Mouse (Mus musculus): ENCODE data around the gene Mphosph6.
A peak's percentile ranks its signal among the peaks of the same experiment; 100 is the strongest.

Mphosph6 gene

DNA sequence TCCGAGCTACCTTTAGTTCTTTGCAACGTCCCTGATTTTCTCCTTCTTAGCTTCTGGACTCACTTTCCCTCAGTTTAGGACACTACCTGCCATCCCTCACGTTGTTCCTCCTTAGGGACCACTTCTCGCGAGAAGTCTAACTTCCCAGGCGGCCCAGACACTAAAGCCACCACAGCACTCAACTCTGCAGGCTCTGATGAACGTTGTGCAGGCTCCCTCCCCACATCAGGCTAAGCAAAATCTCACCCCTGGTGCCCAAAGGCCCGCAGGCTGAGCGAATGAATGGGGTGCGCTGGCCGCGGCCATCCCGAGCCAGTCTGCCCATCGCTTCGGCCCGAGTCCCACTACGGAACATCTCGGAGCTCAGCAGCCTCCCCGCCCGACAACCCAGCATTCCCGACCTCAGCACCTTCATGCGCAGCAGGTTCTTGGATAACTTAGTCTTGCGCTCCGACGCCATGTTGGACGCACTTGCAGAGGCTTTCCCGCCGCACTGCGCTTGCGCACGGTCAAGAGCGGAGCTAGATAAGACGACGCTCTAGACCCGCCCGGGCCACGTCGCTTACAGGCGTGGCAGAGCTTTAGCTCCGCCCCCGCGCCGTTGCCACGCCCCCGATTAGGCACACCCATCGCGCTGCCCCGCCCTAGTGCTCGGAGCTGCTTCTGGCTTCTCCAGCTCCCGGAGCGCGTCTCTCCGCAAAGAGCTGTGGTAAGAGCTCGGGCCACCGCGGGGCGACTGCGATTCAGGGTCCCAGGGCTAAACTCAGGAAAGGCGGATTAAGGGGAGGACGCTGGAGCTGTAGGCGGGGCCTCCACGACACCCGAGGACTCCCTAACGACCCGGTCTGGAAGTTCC is at the start of gene Mphosph6:
TSS of gene Mphosph6 (minus strand) at position 501 of the 856 bp plus-strand sequence.
- DNase-seq (ENCODE audit: low read depth, low spot score) = peak; percentile 97

DNA sequence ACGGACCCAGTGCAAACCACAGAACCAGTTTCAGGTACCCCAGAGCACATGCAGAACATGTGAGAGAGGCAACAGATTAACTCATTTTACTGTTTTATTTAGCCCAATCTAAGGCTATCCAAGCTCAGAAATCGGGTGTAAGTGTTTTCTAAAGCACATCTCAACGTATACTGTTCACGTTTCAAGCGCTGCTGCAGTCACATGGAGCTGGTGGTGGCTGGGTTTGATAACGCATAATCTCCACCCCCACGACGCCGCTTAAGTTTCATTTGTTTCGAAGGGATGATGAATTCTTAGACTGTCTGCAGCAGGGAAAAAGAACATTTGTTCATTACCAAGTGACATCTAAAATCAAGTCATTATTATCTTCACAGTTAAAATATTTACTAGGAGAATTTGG is 48.7 kb upstream of the Mphosph6 start:
- DNase-seq (ENCODE audit: low read depth, low spot score) = no peak

DNA sequence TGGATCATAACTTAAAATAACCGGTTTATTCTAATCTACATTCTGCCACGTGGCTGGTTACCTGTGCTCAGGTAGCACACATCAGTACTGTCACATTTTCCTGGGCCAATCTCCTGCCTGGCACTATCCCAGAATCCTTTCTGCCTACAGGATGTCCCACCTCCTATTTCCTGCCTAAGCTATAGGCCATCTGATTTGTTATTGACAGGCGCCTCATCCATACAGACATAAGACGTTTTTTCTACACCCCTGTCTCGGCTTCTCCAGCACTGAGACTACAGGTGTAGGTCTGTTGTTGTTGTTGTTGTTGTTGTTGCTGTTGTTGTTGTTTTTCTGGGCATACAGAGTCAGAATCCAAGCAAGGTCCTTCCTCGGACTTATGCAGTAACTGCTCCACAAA is 46.1 kb upstream of the Mphosph6 start:
- DNase-seq (ENCODE audit: low read depth, low spot score) = no peak

DNA sequence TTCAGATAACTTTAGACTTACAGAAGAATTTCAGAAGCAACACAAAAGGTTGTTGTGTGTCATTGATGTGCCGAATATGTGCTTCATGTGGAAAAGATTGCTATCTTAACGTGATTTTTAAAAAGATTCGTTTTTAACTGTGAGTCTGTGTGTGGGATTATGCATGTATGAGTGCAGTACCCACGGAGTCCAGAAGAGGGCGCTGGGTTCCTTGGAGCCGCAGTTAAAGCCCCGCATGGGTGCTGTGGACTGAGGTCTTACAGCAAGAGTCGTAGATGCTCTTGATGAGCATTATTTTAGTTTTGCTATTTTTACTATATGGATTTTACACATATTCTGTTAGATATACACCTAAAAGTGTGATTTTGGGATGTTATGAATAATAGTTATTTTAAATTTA is 42.0 kb upstream of the Mphosph6 start:
- no peak for DNase-seq (ENCODE audit: low read depth, low spot score)

DNA sequence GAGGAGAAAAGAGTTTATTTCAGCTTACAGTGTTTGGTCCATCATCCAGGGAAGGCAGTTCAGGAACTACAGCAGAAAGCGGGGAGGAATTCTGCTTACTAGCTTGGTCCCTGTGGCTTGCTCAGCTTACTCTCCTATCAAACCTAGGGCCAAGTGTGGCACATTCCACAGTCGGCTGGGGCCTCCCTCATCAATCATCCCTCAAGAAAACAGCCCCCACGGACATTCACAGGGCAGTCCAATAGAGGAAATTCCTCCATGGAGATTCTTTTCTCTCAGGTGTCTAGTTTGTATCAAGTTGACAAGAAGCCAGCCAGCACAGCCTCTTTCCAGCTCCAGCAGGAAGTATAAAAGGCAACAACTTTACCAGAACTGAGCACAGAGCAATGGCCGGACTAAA is 11.8 kb upstream of the Mphosph6 start:
- no peak for DNase-seq (ENCODE audit: low read depth, low spot score)

DNA sequence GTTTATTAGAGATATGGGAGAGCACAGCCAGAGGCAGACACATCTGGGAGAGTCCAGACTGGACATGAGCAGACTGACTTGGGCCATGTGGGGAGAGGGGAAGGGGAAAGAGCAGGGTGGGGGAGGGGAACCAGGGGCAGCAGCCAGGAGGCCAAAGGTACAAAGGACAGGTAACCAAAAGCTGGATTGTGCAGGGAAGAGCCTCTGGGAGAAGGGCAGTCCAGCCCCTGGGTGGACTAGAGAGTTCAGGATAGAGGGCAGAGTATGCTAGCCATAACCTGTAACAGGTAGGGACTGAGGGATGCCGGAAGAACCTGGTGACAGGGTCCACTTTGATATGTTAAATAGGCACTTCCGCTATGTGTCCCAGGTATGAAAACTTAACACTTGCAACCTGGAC is 8.9 kb upstream of the Mphosph6 start:
- no peak for DNase-seq (ENCODE audit: low read depth, low spot score)

DNA sequence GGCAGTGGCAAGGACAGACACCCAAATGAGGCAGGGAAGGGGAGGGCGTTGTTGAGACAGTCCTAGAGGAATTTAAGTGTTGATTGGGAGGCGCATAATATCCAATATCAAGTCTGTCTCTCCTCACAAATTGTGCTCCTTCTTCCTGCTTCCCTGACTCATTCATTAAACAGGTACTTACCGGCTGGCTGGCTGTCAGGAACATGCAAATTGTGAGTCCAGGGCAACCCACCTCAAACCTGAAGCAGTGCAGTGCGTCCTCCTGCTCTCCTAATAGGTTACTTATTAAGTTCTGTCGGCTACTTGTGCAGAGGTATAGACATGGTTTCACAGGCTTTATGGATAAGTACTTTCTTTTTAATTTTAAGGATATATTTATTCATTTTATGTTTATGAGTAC is 3.7 kb upstream of the Mphosph6 start:
- no peak for DNase-seq (ENCODE audit: low read depth, low spot score)

DNA sequence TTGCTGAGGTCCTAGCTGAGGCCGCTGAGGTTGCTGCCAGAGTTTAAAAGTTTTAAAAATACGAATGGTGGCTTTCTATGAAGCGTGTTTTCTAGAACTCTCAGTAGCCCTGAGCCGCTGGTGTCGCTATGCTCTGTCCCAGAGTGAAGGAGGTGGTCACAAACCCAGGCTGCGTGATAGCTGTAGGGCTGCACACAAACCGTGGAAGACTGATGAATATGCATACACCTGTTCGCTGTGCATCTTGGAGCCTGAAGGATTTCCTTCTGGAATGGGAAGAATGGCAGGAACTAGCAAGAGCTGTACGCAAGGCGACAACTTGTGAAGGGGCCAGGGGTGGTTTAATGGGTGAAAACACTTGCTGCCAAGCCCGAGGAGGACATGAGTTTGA is 551 bp upstream of the Mphosph6 start:
- no peak for DNase-seq (ENCODE audit: low read depth, low spot score)

DNA sequence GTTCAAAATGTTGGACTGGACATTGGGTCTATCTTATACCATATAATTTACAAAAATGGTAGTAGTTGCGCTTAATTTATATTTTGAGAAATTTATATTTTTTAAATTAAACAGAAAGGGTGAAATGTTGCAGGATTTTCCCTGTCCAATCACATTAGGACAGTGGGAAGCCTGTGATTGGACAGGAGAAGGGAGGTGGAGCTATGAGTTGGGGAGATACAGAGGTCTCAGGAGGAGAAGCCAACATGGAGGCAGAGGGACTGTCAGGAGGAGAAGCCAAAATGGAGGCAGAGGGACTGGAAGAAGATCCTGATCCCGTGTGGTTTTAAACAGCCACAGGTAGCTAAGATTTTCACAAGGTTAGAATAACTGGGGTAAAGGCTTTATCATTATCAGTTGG is 3.7 kb downstream of the Mphosph6 start:
- no peak for DNase-seq (ENCODE audit: low read depth, low spot score)

DNA sequence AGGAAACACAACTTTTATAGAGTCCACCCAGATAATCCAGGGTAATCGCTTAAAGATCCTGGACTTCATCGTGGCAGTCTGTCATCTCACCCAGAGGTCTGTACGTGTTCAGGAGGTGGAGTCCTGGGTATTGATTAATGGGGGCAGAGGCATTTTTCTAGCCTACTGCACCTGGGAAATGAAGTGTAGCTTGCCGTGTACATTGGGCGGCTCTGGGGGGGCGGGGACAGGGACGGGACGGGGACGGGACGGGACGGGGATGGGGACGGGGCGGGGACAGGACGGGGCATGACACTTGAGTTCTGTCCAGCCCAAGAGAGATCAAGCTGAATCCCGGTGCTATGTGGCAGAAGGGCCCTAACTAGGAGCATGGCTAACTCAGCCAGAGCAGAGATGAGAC is 5.3 kb downstream of the Mphosph6 start:
- DNase-seq (ENCODE audit: low read depth, low spot score) = no peak

DNA sequence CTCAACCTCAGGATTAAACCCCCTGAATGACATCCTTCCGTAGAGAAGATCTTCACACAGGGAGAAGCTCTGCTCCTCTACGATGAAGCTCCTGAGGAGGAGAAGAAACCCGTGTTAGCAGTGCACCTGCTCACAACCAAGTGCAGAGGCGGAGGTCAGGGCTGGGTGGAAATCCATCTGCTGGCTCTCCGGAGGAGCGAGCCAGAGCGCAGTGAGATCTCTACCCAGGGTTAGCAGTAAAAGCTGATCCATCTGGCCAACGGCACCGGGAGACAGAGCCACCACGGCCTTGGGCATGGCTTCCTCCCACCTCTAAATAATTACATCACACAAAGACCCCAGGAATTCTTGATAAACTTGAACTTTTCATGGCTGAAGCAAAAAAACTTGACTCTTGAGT is 7.2 kb downstream of the Mphosph6 start:
- DNase-seq (ENCODE audit: low read depth, low spot score) = no peak

DNA sequence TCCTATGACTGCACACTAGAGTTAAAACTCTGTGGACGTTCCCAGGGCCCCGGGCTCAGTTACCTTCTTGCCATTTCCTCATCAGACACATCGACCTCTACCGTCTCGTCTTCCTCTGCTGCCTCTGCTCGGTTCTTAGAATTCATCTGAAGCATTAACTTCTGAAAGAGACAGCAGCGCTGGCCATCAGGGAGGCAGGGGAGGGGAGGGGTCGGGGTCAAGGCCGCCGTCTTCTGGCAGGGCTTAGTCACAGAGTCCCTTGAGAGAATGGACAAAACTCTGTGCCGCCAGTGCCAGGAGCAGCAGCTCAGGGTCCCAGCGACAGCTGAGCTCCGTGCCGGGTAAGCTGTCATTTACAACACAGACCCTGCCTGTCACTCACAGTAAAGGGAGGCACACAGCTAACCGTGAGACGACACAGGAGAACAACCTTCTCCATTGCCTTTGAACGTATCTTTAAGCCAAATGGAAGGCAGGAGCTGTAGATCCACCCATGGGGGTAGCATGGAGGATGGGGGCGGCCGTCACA is 9.1 kb downstream of the Mphosph6 start:
- no peak for DNase-seq (ENCODE audit: low read depth, low spot score)

DNA sequence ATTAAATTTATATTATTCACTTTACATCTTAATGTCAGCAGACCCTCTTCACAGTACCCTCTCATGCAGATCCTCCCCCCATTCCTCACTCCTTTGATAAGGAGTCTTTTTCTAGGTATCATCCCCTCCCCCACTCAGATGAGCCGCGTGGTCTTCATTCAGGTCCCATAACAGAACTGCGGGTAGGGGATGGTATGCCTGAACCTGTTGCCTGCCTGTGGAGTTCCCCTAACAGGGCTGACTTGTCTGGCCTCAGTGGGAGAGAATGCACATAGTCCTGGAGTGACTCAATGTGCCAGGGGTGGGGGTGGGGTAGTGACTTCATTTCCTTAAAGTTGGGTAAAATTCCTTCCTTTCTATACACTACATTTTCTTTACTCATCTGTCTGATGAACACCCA is 15.3 kb downstream of the Mphosph6 start:
- no peak for DNase-seq (ENCODE audit: low read depth, low spot score)

DNA sequence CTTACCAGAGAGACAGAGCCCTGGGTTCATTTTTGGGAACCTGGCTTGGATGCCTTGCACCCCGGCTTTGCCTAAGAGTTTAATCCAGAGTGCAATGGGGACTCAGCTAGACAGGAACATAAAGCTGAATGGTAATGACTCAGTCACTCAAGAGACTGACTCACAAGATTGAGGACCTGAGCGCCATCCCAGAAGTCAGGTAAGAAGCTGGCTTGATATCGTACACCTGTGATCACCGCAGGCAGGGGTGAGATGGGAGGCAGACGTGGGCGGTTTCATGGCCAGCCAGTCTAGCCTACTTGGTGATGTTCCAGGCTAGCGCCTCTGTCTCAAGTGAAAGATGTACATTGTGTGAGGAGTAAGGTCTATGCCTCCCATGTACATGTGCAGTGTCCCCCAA is 18.7 kb downstream of the Mphosph6 start:
- DNase-seq (ENCODE audit: low read depth, low spot score) = no peak

DNA sequence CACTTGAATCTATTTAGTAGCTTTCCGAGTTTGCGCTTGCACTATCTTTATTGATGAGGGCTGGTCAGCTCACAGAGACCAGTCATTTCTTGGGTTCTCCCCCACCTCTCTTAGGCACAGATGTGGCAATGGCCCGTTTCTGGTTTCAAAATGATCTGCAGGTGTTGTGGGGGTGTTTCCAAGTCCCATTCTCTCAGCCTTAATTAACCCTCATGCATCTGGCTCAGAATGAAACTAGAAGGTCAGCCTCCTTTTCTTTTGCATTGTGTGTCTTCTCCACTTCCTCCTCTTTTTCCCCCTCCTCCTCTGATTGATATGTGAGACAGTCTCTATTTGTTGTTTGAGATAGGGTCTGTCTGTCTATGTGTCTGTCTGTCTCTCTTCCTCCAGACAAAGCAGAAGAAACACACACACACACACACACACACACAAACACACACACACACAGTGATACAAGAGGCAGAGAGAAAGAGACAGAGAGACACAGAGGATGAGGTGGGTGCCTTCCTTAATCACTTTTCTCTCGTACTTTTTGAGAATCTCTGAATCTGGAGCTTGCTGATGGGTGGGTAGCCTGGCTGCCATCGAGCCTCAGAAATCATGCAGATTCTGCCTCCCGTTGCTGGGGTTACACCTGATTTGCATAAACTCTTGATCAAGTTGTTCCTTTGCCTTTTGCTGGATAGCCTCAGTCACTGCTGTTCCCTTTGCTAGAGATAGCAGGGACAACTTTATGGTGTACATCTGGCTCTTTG is 20.2 kb downstream of the Mphosph6 start:
- DNase-seq (ENCODE audit: low read depth, low spot score) = no peak

DNA sequence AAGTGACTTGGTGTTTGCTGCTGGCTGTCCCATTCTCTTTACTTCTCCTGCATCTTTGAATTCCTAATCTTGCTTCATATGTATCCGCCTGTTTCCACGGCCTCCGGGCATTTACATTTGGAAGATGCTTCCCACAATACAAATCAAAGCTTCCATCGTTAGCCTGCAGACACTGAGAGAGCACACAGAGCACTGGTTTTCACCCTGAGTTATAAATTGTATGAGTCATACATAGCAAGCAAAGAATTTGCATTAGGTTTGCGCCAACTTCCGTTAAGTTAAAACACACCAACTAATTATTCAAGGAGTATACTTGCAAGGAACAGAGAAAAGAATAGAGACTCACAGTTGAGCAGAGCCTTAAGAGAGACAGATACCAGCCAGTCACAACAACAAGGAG is 22.4 kb downstream of the Mphosph6 start:
- no peak for DNase-seq (ENCODE audit: low read depth, low spot score)

DNA sequence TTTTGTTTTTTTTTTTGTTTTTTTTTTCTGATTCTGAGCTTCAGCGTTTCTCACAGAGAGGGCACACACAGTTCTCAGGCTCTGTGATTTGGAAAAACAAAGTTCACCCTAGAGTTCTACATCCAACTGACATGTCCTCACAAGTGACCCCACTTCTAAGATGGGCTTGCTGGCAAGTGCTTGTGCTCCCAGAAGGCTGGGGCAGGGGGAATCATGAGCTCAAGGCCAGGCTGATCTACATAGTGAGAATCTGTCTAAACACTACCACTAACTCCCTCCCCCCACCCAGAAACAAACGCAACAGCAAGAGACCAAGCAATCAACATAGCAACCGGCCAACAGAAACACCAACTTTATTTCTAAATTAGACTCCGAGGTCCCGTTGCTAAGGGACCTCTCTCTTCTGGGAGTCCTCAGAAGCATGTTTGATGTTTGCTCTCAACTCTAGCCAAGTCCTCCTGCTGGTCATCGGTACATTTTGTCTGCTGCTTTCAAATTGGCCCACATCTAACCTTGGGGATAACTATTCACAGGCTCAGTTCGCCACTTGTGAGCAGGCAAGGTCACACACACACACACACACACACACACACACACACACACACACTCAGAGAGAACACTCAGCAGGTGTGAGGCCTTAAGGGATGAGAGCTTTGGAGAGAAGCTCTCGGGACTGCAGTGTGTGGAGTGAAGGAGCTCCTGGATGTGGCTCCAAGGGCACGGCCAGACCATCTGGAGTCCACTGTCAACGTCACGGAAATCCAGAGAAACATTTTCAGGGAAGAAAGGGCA is 23.0 kb downstream of the Mphosph6 start:
- DNase-seq (ENCODE audit: low read depth, low spot score) = no peak

DNA sequence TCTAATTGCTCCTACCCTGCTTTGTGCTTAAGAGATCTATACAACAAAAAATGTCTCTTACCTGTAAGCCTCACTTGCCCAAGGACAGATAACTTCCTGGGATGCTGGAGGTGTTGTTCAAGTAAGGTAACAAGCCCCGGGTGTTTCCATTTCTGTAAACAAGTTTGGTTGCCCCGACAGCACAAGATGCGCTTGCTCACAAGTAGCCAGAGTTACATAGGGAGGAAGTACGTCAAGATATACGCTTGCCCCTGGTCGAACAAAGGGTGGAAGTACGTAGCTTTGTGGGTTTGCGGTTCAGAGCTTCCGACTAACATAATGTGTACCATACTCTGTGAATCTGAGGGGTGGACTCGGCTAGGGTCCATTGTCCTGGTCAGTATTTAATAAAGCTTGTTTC is 25.7 kb downstream of the Mphosph6 start:
- DNase-seq (ENCODE audit: low read depth, low spot score) = no peak

DNA sequence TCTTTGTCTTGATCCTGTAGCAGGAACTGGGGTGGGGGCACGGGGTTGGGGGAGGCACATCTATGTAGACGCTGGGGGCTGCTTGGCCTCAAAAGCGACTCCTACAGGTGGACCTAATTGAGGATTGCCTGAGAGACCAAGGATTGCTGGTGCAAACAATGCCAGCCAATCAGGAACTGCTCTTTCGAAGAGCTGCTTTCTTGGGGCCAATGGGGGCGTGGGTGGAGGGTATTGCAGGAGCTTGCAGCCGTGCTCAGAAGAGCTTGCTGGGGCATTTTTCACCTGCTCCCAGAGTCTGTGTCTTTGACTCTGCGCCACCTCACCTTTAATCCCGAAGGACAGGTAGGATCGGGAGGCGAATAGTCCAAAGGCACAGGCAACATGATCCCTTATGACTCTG is 26.1 kb downstream of the Mphosph6 start:
- DNase-seq (ENCODE audit: low read depth, low spot score) = no peak

DNA sequence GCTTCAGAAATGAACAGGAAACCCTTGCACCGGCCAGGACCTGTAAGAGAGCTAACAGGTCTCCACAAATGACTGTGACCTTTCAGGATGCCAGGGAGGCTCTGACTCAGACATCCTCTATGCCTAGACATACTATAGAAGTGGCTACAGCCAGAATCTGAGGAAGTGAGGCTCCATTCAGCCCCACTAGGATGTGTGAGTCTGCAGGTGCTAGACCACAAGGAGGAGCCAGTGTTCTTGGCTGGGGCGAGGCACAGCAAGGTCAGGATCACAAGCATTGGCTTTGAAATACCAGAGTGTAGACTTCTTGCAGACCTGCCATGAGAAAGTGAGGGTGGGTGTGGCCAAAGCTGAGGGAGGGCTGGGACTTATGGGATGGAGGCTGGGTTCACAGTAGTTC is 29.1 kb downstream of the Mphosph6 start:
- no peak for DNase-seq (ENCODE audit: low read depth, low spot score)

DNA sequence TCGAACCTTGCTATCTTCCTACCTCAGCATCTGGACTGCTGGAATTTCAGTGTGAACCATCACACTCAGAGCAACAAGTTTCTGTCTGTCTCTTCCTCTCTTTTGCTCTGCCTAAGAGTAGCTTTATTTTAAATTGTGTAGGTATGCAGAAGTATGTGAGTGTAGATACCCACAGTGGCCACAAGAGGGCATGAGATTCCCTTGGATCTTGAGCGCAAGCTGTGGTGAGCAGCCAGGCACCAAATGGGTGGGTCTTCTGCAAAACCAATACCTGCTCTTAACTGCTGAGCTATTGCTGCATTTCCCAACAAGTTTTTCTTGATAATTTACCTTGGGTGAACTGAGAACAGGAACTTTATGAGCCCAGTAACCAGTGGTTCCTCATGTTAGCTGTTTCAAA is 29.6 kb downstream of the Mphosph6 start:
- DNase-seq (ENCODE audit: low read depth, low spot score) = peak; percentile 45
